Mouse (Mus musculus) embryonic fibroblast, embryonic 13.5 days (primary cell): Measurements from ENCODE around the gene Clstn2.

Experiments used
- CTCF ChIP-seq: IDR thresholded peaks from 2 replicates; pipeline ENCODE4 v1.5.1; 2011; ENCODE audit warnings: mild to moderate bottlenecking, control low read depth, low read length, moderate library complexity, borderline replicate concordance; ENCODE audit not compliant: insufficient read depth
- POLR2A ChIP-seq: IDR thresholded peaks from 2 replicates; pipeline ENCODE4 v1.6.1; 2011; ENCODE audit warnings: low read depth, mild to moderate bottlenecking, control low read depth, low read length, moderate library complexity

- TF ChIP-seq POLR2A = no peak
- TF ChIP-seq CTCF = no peak
These were observed 239.3 kb downstream of the Clstn2 start for GRCm38 (mm10) chr9:97793661-97794060.
